Mouse (Mus musculus): ENCODE results near the gene Arhgef5. TPM values are rescaled to one million over a fixed set of nuclear protein-coding genes. Genes with fewer than 3 reads are reported as not detected.
"Not testable (repeated sequence)": the region's sequence is repeated elsewhere in the genome, so short reads cannot be mapped to it uniquely, and the experiment has no call there.

Gene Arhgef5
- 21.9 and 22.2 TPM in 2 replicates for total RNA-seq (2021)
- long read RNA-seq, partial matches to known transcripts, result 4 of 4 reads
- long read RNA-seq, other reads (novel, unspliced or antisense), result 0 of 4 reads

DNA sequence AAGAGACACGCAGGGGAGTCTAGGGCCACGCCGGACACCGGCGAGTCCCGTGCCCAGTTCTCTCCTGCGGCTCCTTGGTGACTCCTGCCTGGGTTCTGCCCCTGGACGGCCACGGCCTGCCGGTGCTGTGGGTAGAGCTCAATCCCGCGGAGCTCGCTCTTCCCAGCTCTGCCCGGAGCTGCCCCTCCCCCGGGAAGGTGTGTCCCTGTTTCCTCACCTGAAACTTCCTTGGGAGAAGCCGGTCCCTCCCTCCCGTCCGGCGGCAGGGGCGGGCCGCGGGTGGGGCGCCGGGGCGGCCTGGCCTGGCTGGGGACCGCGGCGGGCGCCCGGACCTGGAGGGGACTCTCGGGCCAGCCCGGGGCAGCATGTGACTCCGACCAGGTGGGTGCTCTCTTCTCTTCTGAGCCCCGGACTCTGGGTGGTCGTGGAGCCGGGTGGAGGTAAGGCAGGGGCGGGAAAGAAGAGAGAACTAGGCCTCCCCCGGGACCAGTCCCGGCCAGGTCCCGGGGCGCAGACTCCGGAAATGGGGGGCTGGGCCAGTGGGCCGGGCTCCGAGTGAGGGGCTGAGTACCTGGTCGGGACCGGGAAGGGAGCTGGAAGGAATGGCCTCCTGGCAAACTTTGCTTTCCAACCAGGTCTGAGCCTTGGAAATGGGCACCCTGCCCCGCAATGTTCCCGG lies at the start of gene Arhgef5:
Gene Arhgef5, plus strand, starts transcription at position 220 of the 679 bp plus-strand sequence.
- DNase-seq, result peak; percentile 62

DNA sequence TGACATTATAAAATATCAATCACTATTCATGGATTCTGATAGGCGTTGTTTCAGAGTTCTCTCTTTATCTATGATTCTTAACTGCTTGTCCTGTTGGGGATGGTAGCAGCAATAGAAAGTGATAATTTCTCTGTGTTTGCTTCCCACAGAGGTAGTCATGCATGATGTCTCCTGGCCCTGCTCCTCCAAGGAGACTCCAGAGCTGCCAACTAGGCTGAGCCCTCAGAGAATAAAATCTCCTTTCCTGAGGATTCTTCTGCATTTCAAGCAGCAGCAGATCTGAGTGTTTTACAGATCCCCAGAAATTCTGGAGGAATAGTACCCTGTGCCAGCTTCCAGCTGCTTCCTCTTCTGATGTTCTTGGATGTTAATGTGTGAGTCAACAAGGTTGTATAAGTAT lies 34.1 kb upstream of the Arhgef5 start, which contains the start of gene Olfr47:
Gene Olfr47, plus strand, starts transcription at position 275 of the 400 bp plus-strand sequence.
- DNase-seq, result not testable (repeated sequence)

DNA sequence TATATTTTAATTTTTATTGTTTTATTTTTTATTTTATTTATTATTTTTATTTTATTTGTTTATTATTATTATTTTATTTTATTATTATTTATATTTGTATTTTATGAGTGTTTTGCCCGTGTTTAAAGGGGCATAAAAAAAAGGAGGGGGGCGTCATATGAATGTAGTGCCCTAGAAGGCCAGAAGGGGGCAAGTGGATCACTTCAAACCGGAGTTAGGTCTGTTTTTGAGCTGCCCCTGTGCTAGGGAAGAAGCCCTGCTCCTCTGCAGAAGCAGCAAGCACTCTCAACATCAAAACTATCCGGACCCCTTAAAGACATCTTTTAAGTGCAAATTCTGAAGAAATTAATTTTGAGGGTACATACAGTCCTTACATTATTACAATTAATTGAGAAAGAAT lies 23.3 kb upstream of the Arhgef5 start:
- DNase-seq, result no peak

DNA sequence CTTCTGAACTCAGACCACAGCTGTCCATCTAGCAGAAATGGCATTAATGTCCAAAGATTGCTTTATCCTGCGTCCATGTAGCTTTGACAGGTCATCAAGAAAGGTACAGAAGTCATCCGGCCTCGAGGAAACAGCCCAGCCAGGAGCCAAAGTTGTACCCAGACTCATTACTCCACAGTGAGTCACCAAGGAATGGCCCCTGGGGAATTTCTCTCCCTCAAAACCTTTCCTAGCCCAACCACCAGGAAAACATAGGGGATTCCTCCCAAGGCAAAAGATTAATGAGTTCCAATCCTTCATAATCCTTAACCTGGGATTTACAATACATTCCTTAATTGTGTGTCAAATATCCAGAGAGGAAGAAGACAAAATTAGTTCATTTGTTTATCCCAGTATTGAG lies 18.0 kb upstream of the Arhgef5 start:
- DNase-seq, result no peak

DNA sequence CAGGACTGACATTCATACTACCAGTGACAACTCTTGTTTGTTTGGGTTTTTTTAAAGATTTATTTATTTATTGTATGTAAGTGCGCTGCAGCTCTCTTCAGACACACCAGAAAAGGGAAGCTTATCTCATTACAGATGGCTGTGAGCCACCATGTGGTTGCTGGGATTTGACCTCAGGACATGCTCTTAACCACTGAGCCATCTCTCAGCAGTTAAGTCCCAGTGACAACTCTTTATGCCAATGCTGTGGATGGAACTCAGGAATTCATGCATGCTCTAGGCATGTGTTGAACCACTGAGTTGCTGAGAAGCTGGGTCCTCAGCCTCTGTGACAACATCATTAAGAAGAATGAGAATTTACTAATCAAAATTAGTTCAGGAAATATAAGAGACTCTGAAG lies 12.4 kb upstream of the Arhgef5 start:
- DNase-seq, result no peak

DNA sequence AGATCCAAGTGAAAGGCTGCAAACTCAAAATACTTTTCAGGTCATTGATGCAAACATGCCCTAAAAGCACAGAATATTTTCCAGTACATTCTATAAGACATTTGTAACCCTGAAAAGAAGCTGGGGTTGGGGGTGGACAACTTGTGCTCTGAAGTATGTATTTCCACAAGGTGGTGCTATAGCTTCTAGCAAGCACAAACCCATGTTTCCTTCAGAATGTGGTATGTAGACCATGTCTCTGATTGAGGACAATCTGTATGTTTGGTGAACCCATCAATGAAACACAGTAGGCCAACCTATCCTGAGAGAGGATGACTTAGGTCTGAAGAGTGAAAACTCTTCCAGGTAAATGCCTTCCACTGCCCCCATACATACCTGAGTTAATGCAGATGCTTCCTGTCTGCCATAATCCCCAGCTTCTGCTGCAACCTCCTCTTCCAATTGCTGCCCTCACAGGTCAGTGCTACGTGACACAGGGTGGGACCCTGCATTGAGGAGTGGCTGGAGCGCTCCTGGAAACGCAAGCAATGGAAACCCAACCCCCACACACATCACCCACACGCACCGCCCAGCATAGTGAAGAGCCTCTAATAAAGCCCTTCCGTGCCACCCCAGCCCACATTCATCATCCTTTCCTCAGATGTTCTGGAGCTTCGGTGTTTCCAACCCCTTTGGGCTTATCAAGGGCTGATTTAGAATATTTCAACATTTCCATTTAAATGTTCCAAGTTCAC lies 11.0 kb upstream of the Arhgef5 start:
- DNase-seq, result no peak

DNA sequence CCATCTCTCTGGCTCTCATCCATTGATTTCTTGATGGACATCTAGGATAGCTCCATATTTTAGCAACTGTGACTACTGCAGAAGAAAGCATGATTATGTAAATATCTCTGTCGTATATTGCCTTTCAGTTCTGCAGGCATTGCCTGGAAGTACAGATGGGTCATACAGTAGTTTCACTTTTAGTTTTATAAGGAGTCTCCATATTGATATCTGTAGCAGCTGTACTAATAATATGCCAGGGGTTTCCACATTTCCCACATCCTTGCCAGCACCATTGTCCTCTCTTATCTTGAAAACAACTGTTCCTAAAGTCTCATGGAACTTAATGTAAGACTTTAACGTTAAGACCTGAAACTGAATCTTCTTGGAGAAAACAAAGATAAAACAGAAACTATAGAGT lies 4.6 kb upstream of the Arhgef5 start:
- DNase-seq, result no peak

DNA sequence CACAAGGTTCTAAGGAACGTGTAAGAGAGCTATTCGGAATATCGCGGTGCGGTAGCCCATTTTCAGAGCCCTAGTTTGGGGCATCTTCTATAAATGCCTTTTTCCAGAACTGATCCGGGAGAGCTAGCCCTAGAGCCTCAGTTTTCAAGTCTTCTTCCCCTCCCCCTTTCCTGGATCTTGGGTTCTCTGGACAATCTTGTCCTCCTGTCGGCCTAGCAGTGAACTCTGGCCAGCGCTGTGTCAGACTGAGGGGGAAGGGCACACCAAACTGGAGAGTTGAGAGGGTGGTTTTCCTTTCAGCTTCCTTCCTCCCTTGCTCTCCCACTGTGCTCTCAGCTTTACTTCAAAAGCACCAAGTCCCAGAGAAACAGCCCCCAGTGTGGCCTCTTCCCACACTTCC lies 974 bp downstream of the Arhgef5 start:
- peak; percentile 27 for DNase-seq

DNA sequence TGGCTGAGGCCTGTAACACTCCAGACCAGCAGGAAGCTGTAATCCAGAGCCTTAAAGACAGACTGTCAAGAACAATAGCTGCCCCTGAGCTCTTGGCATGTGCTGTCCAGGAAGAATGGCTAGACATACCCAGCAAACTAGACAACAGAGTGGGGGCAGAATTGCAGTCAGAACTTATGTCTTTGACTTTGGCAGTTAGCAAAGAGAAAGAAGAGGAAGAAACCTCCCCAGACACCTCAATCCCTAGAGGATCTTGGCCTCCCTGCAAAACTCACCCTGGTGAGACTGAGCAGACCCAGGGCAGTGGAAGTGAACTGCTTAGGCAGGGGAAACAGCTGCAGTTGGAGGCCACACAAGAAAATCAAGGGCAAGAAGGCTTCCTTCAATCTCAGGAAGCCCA lies 7.2 kb downstream of the Arhgef5 start:
- no peak for DNase-seq

DNA sequence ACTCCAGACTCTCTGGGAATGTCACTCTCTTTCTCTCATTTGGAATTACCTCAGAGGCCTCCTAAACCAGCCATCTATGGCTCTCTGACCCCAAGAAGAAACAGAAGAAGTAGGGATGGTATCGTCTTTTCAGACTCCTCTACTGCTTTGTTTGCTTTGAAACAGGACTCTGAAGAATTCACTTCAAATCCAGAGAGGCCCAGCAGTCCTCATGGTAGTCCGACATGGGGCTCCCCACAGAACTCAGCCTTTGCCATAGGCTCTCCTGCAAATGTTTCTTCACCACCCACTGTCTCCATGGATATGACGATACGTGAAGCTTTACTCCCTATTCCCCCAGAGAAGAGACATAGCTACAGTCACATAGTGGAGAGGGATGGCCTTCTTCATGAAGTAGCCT lies 8.7 kb downstream of the Arhgef5 start:
- no peak for DNase-seq

DNA sequence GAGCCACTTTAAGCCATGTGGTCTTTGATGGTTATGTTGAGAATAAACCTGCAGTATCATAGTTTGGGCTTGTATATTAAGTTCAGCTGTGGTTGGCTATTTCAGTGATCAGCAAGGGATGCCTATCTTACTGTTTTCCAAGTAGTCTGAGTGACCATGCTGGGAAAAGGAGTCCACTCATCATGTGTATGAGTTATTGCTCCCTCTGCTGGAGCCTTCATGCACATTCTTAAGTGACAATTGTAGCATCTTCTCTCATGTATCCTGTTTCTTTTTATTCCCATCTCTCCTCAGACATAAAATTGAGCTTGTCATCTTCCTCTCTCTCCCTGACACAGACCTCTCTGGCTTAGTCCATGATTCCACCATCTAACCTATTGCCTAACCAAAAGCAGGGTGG lies 12.9 kb downstream of the Arhgef5 start:
- no peak for DNase-seq

DNA sequence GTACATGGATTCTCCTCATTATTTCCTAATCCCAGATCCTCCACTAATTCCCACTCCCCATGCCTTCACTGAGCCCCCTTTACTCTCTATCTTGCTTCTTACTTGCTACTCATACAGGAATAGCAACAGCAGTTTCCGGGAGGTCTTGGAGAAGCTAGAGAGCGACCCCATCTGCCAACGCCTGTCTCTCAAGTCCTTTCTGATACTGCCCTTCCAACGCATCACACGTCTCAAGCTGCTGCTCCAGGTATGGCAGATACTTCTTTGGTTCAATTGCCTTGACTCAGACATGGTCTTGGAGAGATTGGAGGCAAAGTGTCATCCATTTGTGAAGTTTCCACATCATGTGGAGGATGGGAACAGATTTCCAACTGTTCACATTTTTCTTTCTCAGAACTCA lies 15.1 kb downstream of the Arhgef5 start:
- DNase-seq, result no peak

DNA sequence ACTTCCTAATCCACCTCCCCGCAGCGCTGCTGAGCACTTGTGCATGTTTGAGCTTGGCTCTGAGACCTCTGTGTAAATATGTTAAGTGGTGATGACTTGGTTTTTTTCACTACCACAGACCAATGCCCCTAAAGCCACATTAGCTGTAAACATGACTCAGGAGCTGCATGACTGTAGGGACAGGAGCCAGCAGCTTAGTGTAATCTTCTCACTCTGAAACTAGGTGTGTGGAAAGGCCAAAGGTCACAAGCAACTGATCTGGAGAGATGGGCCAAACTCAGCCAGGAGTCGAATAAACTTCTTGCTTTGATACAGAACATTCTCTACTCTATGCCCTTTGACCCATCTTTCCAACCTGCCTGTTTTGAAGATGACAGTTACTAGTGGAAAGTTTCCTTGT lies 26.7 kb downstream of the Arhgef5 start:
- DNase-seq, result no peak

DNA sequence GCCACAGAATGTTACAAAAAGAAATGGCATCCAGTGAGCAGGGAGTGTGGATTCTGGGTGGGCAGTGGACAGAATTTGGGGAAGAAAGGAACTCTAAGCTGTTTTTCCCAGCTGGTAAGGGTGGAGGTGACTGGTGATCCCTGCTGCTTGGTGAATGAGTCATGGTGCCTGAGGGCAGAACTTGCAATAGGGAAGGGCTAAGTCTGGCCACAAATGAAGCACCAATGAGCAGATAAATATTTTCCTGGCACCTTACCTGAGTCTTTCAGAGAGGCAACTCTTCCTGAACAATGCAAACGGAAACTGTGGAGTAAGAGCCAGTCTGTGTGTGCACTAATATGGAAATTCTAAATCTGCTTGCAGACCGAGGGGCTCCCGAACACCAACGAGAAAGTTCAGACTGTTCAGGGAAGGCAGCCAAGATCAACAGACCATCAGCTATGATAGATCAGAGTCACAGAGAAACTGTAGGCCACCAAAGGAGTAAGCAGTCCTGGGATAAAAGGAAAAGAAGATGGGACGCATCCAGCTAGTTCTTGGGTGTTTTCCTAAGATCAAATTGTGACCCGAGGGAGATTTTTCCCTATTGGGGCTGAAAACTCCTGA lies 27.2 kb downstream of the Arhgef5 start:
- DNase-seq, result peak; percentile 9

DNA sequence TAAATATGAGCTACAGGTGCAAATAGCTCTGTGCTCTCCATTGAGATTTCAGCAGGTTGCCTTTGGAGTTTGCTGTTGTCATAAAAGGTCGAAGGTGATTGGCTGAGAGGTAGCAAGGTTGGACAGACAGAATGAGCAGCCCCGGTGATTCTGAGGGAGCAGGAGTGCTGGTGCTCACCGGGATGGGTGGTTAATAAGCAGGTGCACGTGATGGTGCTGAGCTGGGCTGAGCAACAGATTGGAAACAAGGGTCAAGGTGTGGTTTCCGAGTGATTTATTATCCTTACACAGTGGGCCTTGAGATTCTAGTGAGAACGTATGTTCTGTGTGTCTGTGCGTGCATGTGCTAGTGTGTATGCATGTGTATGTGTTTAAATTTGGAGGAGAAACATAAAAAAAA lies 27.8 kb downstream of the Arhgef5 start:
- no peak for DNase-seq

DNA sequence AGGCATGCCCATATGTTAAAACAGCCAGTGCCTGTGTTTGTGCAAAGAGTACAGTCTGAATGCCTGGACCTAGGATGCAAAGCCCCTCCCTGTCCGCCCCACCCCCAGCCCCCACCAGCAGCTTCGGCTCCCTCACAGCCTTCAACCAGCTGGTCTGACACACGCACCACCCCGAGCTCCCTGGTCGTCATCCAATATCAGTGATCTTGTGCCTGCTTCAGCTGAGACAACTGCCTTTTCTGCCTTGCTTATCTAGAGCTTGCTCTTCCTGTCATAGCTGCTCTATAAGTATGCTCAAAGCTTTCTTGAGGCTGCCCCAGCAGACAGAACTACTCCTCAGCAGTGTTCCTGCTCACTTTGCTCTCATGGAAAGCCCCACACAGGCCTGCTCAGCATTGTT lies 30.5 kb downstream of the Arhgef5 start:
- no peak for DNase-seq

DNA sequence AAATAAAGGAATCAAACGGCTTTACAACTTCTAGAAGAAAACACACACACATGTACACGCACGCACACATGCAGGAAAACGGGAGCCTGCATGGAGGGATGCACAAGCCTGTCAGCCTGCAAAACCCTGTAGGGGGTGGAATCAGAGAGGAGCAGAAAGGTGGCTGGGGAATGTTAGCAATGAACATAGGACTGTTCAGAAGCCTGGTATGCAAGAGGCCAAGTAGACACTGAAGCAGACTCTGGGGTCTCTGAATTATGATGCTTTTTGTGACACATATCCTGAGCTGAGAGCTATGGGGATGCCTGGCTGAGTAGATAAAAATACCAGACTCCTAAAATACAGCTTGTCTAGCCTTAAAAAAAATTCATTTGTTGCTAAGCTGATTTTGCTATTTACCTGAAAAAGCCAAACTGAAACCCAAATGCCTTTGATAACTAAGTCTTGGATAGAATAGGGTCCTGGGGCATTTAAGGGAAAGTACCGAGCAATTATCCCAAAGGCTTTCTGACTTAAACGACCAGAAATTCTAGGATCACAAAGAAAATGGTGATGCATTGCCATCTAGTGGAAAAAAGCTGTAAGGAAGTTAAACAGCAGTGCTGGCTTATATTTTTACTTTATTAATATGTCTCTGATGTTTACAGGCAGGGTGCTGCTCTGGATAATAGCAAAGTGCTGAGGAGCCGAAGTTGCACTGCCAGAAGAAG lies 31.6 kb downstream of the Arhgef5 start:
- DNase-seq, result no peak

DNA sequence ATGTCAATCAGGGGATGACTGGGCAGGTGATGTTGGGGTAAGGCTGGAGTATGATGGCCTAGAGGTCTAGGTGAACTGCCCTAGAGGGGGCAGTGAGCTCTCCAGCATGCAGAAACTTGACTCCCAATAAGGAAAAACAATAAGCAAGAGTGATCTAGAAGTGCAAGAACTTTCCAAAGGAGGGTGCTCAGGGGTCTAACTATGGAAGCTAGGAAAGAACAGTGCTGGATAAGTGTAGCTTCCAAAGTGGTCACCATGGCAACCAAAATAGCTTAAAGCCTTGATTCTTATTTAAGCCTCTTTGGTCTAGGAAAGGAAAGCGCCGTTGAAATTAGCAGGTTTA lies 32.1 kb downstream of the Arhgef5 start:
- DNase-seq, result no peak

DNA sequence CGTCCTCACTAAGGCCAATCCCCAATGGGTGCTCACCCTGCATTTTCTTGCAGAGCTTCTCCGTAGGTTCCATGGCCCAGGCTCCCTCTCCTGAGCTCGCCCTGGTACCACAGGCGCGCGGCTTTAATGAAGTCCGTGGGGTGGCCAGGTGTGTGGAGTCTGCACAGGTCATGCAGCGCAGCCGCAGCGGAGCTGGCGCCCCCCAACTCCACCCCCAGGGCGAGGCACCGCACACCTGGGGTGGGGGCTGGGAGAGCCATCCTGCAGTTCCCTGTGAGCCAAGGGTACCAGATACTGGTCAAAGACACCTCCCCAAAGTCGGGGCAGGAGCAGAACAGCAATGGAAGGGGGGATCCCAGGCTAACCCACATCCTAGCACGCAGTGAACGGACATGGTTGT lies 44.1 kb downstream of the Arhgef5 start, which contains the start of gene Nobox:
Gene Nobox, minus strand, starts transcription at position 101 of the 400 bp plus-strand sequence.
- DNase-seq, result no peak

DNA sequence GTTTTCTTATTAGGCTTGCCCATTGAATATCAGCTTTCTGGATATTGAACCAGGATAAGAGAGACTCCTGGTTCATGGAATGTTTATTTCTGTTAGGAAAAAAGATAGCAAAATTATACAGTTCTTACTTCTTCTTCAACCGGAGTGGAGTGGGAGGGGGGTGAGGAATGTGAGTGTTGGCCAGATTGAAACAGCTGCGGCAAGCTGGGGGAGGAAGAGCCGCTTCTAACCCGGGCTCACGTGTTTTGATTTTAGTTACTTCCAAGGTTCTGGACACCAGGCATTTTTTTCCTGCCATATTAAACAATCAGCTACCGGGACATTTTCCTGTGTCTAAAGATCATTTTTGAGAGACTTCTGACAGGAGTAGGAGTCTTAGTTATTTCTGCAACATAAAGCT lies 44.7 kb downstream of the Arhgef5 start:
- DNase-seq, result no peak

DNA sequence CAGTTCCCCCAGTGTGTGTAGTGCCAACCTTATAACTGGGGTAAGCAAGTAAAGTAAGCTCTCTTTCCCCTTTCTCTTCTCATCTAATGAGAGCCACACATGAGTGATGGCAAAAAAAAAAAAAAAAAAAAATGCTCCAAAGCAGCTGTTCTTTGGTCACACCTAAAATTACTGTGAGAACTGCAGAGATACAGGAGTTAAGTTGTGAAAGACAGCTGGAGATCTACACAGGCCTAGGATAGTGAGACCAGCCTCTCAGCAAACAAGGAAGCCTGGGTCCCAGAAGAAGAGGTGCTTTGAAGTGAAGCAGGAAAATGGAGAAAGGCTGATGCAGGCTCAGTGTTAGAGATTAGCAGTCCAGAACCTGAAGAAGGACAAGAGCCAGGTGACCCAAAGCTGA lies 47.2 kb downstream of the Arhgef5 start:
- DNase-seq, result no peak

DNA sequence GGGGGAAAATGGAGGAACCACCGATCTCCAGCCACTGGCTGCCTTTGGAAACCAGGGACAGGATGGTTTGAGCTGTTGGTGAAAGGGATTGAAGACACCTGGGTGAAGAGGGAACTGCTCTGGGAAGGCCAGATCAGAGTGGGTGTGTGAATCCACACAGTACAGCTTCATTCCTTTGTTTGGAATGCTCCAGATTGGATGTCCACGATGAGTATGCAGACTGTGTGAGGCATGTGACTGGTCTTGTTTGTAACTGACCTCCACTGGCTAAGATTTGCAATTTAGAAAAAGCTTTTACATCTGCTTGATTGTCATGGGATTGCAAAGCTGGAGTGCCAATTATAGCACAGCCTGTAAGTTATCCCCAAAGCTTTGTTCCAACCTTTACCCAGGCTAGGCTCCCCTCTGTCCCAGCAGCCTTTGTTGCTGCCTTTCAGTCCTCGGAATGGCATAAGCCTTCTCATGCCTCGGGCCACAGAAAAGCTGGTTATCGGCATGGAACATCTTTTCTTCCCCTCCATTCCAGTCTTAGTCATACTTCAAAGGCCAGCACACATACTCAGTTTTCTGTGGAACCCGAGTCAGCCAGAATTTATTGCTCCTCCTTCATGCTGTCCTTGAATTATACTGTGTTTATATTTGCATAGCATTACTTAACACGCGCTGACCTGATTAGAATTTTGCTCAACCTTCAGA lies 47.7 kb downstream of the Arhgef5 start:
- no peak for DNase-seq
